Mouse (Mus musculus): Measurements from ENCODE around the gene Rpl28.
"Not testable (repeated sequence)": the region's sequence is repeated elsewhere in the genome, so short reads cannot be mapped to it uniquely, and the experiment has no call there.

Gene Rpl28

GRCm38 (mm10) chr7:4782759-4783158 lies 9.9 kb upstream of the Rpl28 start, which contains the start of the genes Il11 and Tmem190:
TSS of gene Il11 (minus strand) at chr7:4782859.
TSS of gene Tmem190 (plus strand) at chr7:4782937.
- in situ Hi-C loops (cut with MboI, MseI), result no loop called here

DNA sequence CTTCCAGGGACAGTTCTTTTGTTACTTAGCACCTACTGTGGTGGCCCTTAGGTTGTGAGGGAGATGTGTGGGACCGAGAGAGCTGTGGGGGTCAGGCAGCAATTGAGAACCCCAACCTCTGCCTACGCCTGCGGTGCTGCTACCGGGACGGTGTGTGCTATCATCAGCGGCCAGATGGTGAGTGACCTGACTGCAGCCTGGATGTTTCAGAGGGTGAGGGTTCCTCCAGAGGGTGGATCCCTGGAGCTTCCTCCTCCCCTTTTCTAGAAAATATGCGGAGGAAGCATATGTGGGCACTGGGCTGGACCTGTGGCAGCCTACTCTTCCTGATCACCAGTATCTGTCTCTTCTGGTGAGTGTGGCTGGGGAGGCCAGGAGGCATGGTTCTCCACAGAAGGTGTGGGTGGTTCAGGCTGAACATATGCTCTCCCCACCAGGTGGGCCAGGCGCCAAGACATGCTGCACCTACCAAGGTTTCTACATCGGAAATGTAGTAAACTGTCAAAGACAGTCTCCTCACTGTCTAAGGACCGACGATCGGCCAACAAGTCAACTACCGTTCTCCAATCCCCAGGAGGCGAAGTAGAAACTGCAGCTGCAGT lies 8.9 kb upstream of the Rpl28 start:
- in situ Hi-C loops (cut with MboI, MseI), result no loop called here

DNA sequence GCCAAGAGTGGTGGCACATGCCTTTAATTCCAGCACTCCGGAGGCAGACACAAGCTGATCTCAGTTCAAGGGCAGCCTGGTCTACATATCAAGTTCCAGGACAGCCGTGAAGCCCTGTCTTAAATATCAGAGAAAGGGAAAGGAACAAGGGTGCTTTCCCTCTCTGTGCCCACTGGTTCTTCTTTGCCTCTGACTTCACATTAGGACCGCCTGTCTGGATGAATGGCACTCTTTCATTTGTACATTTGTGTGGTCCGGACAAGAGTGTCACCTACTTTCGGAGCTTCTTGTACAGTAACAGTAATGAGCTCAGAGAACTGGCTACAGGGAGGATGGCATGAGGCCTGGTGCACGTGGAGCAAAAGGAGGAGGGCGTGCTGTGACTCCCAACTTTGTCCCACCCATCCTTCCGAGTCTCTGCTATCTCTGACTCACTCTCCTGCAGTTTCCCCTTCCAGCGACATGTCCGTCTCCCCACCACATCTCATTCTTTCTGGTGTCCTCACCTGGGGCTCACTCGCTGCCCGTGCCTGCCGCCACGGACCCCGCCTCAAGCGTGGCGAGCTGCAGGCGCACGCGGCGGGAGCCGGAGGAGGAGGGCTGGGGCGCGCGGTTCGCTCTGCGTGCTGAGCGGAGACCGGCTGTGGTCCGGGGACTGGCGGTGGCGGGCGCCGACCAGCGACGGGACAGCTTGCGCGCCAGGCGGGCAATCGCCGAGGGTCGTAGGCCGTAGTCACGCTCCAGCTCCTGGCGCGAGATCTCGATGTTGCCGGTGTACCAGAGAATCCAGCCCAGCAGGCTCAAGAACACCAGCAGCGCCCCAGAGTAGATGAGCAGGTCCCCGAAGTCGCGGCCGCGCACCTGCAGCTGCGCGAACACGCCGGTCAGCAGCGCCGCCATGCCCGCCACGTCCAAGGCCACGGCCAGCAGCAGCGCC lies 3.9 kb upstream of the Rpl28 start:
- in situ Hi-C loops (cut with MboI, MseI), result no loop called here

DNA sequence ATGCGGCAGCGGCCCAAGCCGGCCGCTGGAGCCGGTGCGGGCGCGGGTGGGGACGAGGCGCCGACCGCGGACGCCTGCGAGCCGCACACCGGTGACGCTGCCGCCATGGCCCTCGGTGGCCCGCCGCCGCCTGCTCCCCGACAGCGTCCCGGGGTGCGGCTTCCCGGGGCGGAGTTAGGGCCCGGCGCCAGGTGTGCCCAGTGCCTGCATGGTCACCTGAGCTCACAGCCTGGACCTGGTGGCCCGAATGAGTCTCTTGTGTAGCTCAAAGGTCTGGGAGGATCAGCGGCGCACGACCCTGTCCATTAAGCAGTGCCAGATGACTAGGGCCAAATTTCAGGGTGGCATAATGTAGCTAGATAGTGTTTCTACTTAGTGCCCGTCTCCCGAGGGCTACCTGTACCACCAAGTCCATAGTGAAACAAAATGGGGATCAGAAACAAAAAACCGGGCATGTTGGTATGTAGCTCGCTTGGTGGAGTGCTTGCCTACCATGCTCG lies 3.2 kb upstream of the Rpl28 start, which contains the start of gene Tmem238:
TSS of gene Tmem238 (minus strand) at position 221 of the 500 bp plus-strand sequence.
- in situ Hi-C loops (cut with MboI, MseI), result no loop called here

- in situ Hi-C loops (cut with MboI, MseI), result not testable (repeated sequence)
These were observed 574 bp downstream of the Rpl28 start for GRCm38 (mm10) chr7:4793248-4793647.

DNA sequence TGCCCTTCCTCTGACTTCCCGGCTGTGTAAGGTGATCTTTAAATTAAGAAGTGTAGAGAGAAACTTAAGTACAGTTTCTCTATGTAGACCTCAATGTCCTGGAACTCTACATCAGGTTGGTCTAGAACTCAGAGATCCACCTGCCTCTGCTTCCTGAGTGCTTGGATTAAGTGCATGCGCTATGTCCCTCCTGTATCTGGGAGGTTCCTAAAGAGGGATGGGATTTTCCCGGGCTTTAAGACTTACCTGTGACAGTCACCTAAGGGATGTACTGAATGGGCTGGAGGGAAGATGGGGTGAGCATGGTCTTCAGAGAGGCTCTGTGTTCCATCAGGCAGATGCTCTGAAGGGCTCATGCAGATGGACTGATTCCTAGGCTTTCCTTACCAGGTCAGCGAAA lies 1.0 kb downstream of the Rpl28 start:
- in situ Hi-C loops (cut with MboI, MseI), result no loop called here

- in situ Hi-C loops (cut with MboI, MseI), result no loop called here
These were observed 2.0 kb downstream of the Rpl28 start for GRCm38 (mm10) chr7:4794631-4795168.

DNA sequence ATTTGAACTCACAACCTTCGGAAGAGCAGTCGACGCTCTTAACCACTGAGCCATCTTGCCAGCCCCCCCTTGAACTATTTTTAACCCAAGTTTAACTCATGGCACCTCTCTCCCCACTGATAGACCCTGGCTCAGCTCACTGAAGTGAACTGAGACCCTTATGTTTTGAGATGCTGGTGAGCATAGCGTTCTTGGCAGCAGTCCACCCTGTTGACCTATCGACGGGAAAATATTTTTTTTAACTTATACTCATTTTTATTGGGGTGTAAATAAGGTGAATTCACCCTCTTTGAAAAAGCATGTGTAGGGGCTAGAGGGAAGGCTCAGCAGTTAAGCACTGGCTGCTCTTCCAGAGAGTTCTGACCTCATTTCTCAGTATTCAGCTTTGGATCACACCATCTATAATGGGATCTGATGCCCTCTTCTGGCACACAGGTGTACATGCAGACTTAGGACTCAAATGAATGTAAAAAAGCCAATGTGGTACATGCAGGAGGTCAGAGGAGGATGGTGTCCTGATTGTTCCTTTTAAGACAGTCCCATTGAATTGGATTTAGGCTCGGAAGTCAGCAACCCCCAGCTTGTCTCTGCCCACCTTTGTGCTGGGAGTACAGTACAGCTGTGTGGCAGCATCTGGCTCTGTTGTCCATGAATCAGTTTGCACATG lies 3.2 kb downstream of the Rpl28 start:
- in situ Hi-C loops (cut with MboI, MseI), result no loop called here

GRCm38 (mm10) chr7:4802247-4802646 lies 9.6 kb downstream of the Rpl28 start:
- in situ Hi-C loops (cut with MboI, MseI), result no loop called here

DNA sequence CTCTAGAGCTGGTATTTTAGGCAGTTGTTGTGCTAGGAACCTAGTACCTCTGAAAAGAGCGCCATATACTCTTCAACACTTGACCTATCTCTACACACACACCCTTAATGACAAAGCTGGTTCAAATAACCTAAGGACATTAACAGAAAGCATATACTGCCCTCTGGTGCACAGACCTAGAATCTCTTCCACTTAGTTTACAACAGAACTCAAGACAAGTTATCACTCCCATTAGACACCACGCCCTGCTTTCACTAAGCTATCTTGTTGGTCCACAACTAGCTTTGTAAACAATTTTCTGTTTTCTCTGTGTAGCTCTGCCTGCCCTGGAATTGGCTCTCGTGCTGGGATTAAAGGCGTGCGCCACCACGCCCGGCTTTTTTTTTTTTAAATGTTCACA lies 14.0 kb downstream of the Rpl28 start:
- in situ Hi-C loops (cut with MboI, MseI), result no loop called here

- in situ Hi-C loops (cut with MboI, MseI), result not testable (repeated sequence)
These were observed 18.5 kb downstream of the Rpl28 start for GRCm38 (mm10) chr7:4811131-4811530.

- in situ Hi-C loops (cut with MboI, MseI), result no loop called here
These were observed 19.2 kb downstream of the Rpl28 start for GRCm38 (mm10) chr7:4811842-4812302.

DNA sequence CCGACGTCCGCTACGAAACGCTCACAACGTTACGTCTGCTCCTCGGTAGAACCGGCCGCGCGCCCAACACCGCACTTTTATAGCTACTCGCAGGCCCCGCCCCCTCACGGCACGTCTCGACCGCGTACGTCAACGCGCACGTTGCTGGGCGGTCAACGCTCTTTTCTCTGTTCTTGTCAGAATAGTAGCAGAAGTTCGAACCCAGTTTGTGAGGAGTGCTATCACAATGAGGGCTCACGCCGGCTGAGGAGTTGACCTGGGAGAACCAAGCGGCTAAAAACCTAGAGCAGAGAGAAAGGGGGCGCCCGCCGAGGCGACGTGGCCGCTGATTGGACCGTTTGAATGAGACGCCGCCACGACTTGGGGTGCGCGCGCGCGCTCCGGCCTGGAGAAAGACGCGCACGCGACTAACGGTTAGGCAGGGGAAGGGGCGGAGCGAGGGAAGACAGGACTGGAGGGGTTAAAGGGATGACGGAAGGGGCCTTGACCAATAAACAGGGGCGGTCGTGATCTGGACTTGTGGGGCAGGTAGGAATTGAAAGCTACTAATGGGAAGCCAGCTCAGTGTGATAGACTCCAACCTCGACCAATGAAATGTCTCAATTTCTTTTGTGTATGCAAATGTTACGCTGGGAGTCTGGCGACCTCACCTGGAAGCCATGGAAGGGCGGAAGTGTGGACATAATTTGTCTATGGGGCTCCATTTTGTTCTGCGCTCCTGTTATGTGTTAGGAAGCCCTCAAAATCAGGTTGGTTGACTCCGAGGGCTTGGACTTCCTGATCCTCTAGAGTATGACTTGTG lies 19.8 kb downstream of the Rpl28 start, which contains the start of gene Ube2s:
TSS of gene Ube2s (minus strand) at position 288 of the 802 bp plus-strand sequence.
- in situ Hi-C loops (cut with MboI, MseI), result no loop called here

GRCm38 (mm10) chr7:4813105-4813791 lies 20.6 kb downstream of the Rpl28 start:
- in situ Hi-C loops (cut with MboI, MseI), result no loop called here

DNA sequence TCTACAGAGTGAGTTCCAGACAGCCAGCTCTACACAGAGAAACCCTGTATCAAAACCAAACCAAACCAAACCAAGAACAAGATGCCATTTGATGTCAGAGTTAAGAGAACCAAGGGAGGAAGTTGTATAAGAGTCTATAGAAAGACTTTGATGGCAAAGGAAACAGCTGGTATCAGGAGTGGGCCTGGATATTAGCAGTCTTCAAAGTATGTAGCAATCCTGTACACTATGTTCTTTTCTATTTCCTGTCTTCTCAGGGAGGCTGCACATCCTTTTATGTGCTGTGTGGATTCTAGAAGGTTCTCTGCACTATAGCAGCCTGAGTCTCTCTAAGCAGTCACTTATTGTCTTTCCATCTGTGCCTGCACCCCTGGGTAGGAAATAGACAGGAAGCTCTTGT lies 23.9 kb downstream of the Rpl28 start:
- in situ Hi-C loops (cut with MboI, MseI), result no loop called here

GRCm38 (mm10) chr7:4820925-4821324 lies 28.3 kb downstream of the Rpl28 start:
- in situ Hi-C loops (cut with MboI, MseI), result not testable (repeated sequence)

DNA sequence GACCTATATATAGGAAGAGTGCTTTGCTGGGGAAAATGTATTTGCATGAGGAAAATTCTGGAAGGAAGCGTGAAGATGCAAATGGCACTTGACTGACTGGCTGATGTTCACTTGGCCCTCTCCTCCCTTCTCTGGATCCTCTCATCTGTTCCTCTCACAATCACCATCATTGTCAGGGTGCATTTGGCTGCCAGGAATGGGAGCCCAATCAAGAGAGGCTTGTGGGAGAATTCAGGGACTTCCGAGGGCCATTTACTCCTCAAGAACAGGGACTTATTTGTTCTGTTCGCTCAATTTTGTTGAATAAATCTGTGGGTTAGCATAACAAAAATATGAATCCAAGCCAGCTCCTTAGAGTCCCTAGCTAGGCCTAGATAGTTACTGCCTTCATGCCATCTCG lies 29.0 kb downstream of the Rpl28 start:
- in situ Hi-C loops (cut with MboI, MseI), result no loop called here

DNA sequence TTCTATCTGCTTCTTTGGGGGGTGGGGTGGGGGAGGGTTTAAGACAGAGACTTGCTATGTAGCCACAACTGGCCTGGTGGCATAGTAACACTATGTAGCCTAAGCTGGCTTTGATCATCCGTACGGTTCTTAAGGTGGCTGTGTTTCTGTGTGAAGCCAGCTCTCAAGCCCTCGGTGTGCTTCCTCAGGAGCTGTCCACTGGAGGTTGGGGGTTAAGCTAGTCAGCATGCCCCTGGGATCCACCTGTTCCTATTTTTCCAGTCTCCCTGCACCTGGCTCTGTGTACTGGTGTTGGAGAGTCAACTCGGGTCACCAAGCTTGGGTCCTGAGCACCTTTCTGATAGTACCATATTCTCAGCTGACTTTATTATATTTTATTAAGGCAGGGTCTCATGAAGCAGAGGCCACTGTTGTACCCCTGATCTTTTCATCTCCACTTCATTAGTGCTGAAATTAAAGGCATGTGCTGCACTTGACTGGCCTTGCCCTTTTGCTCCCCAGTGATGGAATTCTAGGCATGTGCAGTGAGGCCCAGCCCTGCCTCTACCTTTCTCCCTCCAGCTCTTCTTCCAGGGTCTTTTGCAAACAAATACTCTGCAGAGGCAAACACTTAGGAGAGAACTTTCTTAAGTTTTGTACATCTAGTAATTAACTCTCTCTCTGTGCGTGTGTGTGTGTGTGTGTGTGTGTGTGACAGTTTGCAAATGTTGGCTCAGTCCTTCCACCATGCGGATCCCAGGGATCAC lies 29.7 kb downstream of the Rpl28 start:
- in situ Hi-C loops (cut with MboI, MseI), result no loop called here

DNA sequence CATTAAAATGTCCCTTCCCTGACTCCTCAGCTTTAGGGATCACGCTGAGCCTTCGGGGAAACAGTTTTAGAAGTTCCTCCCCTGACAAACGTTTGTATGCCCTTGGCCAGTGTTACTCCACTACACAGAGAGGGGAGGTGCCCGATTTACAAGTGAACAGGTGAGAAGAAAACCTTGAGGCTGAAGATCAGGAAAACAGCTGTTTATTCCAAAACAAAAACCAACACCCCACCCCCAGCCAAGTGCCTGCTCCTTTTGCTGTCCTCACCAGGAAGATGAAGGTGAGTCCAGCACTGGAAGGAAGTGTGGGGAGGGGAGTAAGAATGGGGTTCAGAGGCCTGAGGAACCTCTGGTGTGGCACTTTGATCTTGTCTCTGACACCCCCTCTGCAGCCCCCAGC lies 32.7 kb downstream of the Rpl28 start:
- in situ Hi-C loops (cut with MboI, MseI), result no loop called here

Data from regulatory T cell (primary cell).